Mouse (Mus musculus) embryonic facial prominence, embryonic 12.5 days (tissue): ENCODE results near the gene Dydc2. TPM values are rescaled to one million over a fixed set of nuclear protein-coding genes. Genes with fewer than 3 reads are reported as not detected.

Experiments
- ATAC-seq: fragments of 200-750 bp; cut with Nextera tagmentation; 2 replicates; pipeline ENCODE4 v1.8.0; 2017; ENCODE audit not compliant: insufficient number of reproducible peaks, insufficient read depth, low FRiP score, low TSS enrichment
- H3K27ac ChIP-seq: fragments of 300-500 bp; sonication (generic); 2 replicates; pipeline ENCODE4 v1.5.1; 2016; ENCODE audit warnings: mild to moderate bottlenecking
- H3K27me3 ChIP-seq: fragments of 300-500 bp; sonication (generic); 2 replicates; pipeline ENCODE4 v1.6.1; 2016; ENCODE audit warnings: mild to moderate bottlenecking, moderate library complexity
- H3K36me3 ChIP-seq: fragments of 300-500 bp; sonication (generic); 2 replicates; pipeline ENCODE4 v1.6.1; 2016; ENCODE audit warnings: mild to moderate bottlenecking
- H3K4me1 ChIP-seq: fragments of 300-500 bp; sonication (generic); 2 replicates; pipeline ENCODE4 v1.6.1; 2016
- H3K4me2 ChIP-seq: fragments of 300-500 bp; sonication (generic); replicated peaks from 2 replicates; pipeline ENCODE4 v1.6.1; 2016; ENCODE audit warnings: mild to moderate bottlenecking, moderate library complexity
- H3K4me3 ChIP-seq: fragments of 300-500 bp; sonication (generic); 2 replicates; pipeline ENCODE4 v1.5.1; 2016; ENCODE audit warnings: mild to moderate bottlenecking
- H3K9ac ChIP-seq: fragments of 300-500 bp; sonication (generic); 2 replicates; pipeline ENCODE4 v1.6.1; 2016; ENCODE audit warnings: mild to moderate bottlenecking, moderate library complexity
- H3K9me3 ChIP-seq: fragments of 300-500 bp; sonication (generic); 2 replicates; pipeline ENCODE4 v1.6.1; 2016; ENCODE audit warnings: mild to moderate bottlenecking, moderate library complexity
- WGBS: fragments of 180-500 bp; shearing (Covaris S2); methylation state at CpG from one replicate; pipeline ENCODE4 v1.1.7; 2016; 5-methylcytosine and 5-hydroxymethylcytosine counted together
- polyA plus RNA-seq: library from polyadenylated mRNA; unstranded; fragments of >200 nt; fragmentation: Nextera tagmentation; extraction: Ambion mirVana; gene quantifications from 2 replicates; pipeline ENCODE4 v1.2.1, GENCODE M21; 2016

The Dydc2 gene
- polyA plus RNA-seq, 1 experiment from 2014 or later: 0.20 TPM

- H3K4me1 ChIP-seq: no peaks in the 10 kb centered on the region
- H3K9me3 ChIP-seq: no peaks in the 10 kb centered on the region
- no peak overlapping the region for H3K27ac ChIP-seq
- H3K4me2 ChIP-seq: no peak overlapping the region
- no peaks in the 10 kb centered on the region for H3K27me3 ChIP-seq
- no peaks in the 10 kb centered on the region for H3K36me3 ChIP-seq
- H3K9ac ChIP-seq: no peak overlapping the region
- WGBS: 57% methylated on average over 13 of the region's 13 CpGs
- no peak for ATAC-seq
- H3K4me3 ChIP-seq: no peak overlapping the region
These were observed 35.6 kb downstream of the Dydc2 start for GRCm38 (mm10) chr14:41033135-41034110.

GRCm38 (mm10) chr14:41030989-41031513 is 38.0 kb downstream of the Dydc2 start:
- Histone ChIP-seq H3K27ac (no peak overlapping the region), H3K4me1 (no peaks in the 10 kb centered on the region), H3K9ac (no peak overlapping the region), H3K4me3 (no peak overlapping the region), H3K4me2 (no peak overlapping the region), H3K27me3 (no peaks in the 10 kb centered on the region), H3K36me3 (no peaks in the 10 kb centered on the region), H3K9me3 (no peaks in the 10 kb centered on the region)
- no peak for ATAC-seq
- WGBS: 92% methylated on average over 6 of the region's 6 CpGs

GRCm38 (mm10) chr14:41029303-41029702 is 39.7 kb downstream of the Dydc2 start:
- H3K36me3 ChIP-seq: no peaks in the 10 kb centered on the region
- no peak for ATAC-seq
- no peaks in the 10 kb centered on the region for H3K27me3 ChIP-seq
- no peak overlapping the region for H3K9ac ChIP-seq
- no peak overlapping the region for H3K4me3 ChIP-seq
- H3K4me2 ChIP-seq: no peak overlapping the region
- no peak overlapping the region for H3K27ac ChIP-seq
- 69% methylated on average over 4 of the region's 4 CpGs for WGBS
- no peaks in the 10 kb centered on the region for H3K9me3 ChIP-seq
- no peaks in the 10 kb centered on the region for H3K4me1 ChIP-seq

GRCm38 (mm10) chr14:41025594-41026284 is 43.3 kb downstream of the Dydc2 start:
- Histone ChIP-seq H3K36me3 (no peaks in the 10 kb centered on the region), H3K27ac (no peak overlapping the region), H3K4me2 (no peak overlapping the region), H3K4me1 (no peaks in the 10 kb centered on the region), H3K9ac (no peak overlapping the region), H3K4me3 (no peak overlapping the region), H3K9me3 (no peaks in the 10 kb centered on the region), H3K27me3 (no peaks in the 10 kb centered on the region)
- ATAC-seq: no peak
- 79% methylated on average over 7 of the region's 7 CpGs for whole genome bisulfite sequencing

GRCm38 (mm10) chr14:41025087-41025486 is 43.9 kb downstream of the Dydc2 start:
- 79% methylated on average over 2 of the region's 2 CpGs for WGBS
- H3K27me3 ChIP-seq: no peaks in the 10 kb centered on the region
- H3K4me2 ChIP-seq: no peak overlapping the region
- no peaks in the 10 kb centered on the region for H3K9me3 ChIP-seq
- H3K36me3 ChIP-seq: no peaks in the 10 kb centered on the region
- no peak for ATAC-seq
- no peak overlapping the region for H3K9ac ChIP-seq
- H3K27ac ChIP-seq: no peak overlapping the region
- H3K4me3 ChIP-seq: no peak overlapping the region
- H3K4me1 ChIP-seq: no peaks in the 10 kb centered on the region

GRCm38 (mm10) chr14:41021246-41021645 is 47.8 kb downstream of the Dydc2 start:
- Histone ChIP-seq H3K27me3 (no peaks in the 10 kb centered on the region), H3K9me3 (no peaks in the 10 kb centered on the region), H3K9ac (no peak overlapping the region), H3K27ac (no peak overlapping the region), H3K4me3 (no peak overlapping the region), H3K36me3 (no peaks in the 10 kb centered on the region), H3K4me1 (no peaks in the 10 kb centered on the region), H3K4me2 (no peak overlapping the region)
- ATAC-seq: no peak
- 81% methylated on average over 3 of the region's 3 CpGs for WGBS

- 67% methylated on average over 5 of the region's 5 CpGs for WGBS
- no peaks in the 10 kb centered on the region for H3K36me3 ChIP-seq
- H3K4me1 ChIP-seq: no peaks in the 10 kb centered on the region
- H3K27me3 ChIP-seq: no peaks in the 10 kb centered on the region
- no peak overlapping the region for H3K9ac ChIP-seq
- no peaks in the 10 kb centered on the region for H3K9me3 ChIP-seq
- H3K4me2 ChIP-seq: no peak overlapping the region
- H3K27ac ChIP-seq: no peak overlapping the region
- no peak overlapping the region for H3K4me3 ChIP-seq
- no peak for ATAC-seq
These were observed 51.5 kb downstream of the Dydc2 start for GRCm38 (mm10) chr14:41017460-41017859.

- WGBS: 78% methylated on average over 5 of the region's 5 CpGs
- H3K4me2 ChIP-seq: no peak overlapping the region
These were observed 54.2 kb downstream of the Dydc2 start for GRCm38 (mm10) chr14:41014701-41015240.

GRCm38 (mm10) chr14:41013630-41014613 is 55.1 kb downstream of the Dydc2 start, which contains the start of gene Fam213a:
Fam213a (minus strand) TSS chr14:41013788.
- no peaks in the 10 kb centered on the region for H3K27me3 ChIP-seq
- H3K4me3 ChIP-seq: peak within 1 kb of the TSS; percentile 50
- 0 out of 2 replicates have a peak, but pooled peaks cover 4% of the 10 kb centered on the region for H3K4me1 ChIP-seq
- no peaks in the 10 kb centered on the region for H3K36me3 ChIP-seq
- H3K4me2 ChIP-seq: peak within 1 kb of the TSS; percentile 68
- H3K9me3 ChIP-seq: no peaks in the 10 kb centered on the region
- 3% methylated on average over 32 of the region's 32 CpGs for WGBS
- peak; percentile 94 for ATAC-seq
- H3K27ac ChIP-seq: no peak within 1 kb of the TSS
- H3K9ac ChIP-seq: peak within 1 kb of the TSS; percentile 61

More at GRCm38 (mm10) chr14:41014701-41015240, 54.2 kb downstream of the Dydc2 start:
- H3K27me3 ChIP-seq: no peaks in the 10 kb centered on the region
- H3K4me1 ChIP-seq: 0 out of 2 replicates have a peak, but pooled peaks cover 4% of the 10 kb centered on the region
- H3K9ac ChIP-seq: no peak overlapping the region
- ATAC-seq: no peak
- H3K36me3 ChIP-seq: no peaks in the 10 kb centered on the region
- no peaks in the 10 kb centered on the region for H3K9me3 ChIP-seq
- no peak overlapping the region for H3K4me3 ChIP-seq
- no peak overlapping the region for H3K27ac ChIP-seq

- Histone ChIP-seq H3K9ac (peak overlapping the region; percentile 61), H3K36me3 (no peaks in the 10 kb centered on the region), H3K4me3 (peak overlapping the region; percentile 50), H3K27ac (no peak overlapping the region), H3K4me2 (peak overlapping the region; percentile 68), H3K4me1 (0 out of 2 replicates have a peak, but pooled peaks cover 8% of the 10 kb centered on the region), H3K9me3 (no peaks in the 10 kb centered on the region), H3K27me3 (no peaks in the 10 kb centered on the region)
- 15% methylated on average over 9 of the region's 9 CpGs for WGBS
- ATAC-seq: no peak
These were observed 55.9 kb downstream of the Dydc2 start for GRCm38 (mm10) chr14:41013143-41013542.
